Mouse (Mus musculus) stomach, embryonic 16.5 days (tissue): ENCODE measurements around the gene Acvr1c. TPM values are rescaled to one million over a fixed set of nuclear protein-coding genes. Genes with fewer than 3 reads are reported as not detected.
A peak's percentile ranks its signal among the peaks of the same experiment; 100 is the strongest.

Experiments used
- ATAC-seq: fragments of 200-750 bp; cut with Nextera tagmentation; 2 replicates; pipeline ENCODE4 v1.8.0; 2017; ENCODE audit warnings: moderate number of reproducible peaks, moderate TSS enrichment; ENCODE audit not compliant: insufficient read depth, low FRiP score
- H3K27ac ChIP-seq: fragments of 300-500 bp; sonication (generic); 2 replicates; pipeline ENCODE4 v1.5.1; 2014; ENCODE audit warnings: low read length
- H3K27me3 ChIP-seq: fragments of 300-500 bp; sonication (generic); 2 replicates; pipeline ENCODE4 v1.6.1; 2014; ENCODE audit warnings: low read length, control low read depth, mixed read lengths; ENCODE audit not compliant: control insufficient read depth, insufficient read depth
- H3K36me3 ChIP-seq: fragments of 300-500 bp; sonication (generic); 2 replicates; pipeline ENCODE4 v1.6.1; 2014; ENCODE audit warnings: low read length; ENCODE audit not compliant: control insufficient read depth, insufficient read depth
- H3K4me1 ChIP-seq: fragments of 300-500 bp; sonication (generic); 2 replicates; pipeline ENCODE4 v1.6.1; 2014; ENCODE audit warnings: low read length, control low read depth, mixed read lengths; ENCODE audit not compliant: control insufficient read depth, insufficient read depth
- H3K4me2 ChIP-seq: fragments of 300-500 bp; sonication (generic); 2 replicates; pipeline ENCODE4 v1.6.1; 2014; ENCODE audit warnings: low read depth, low read length, mixed read lengths
- H3K4me3 ChIP-seq: fragments of 300-500 bp; sonication (generic); replicated peaks from 2 replicates; pipeline ENCODE4 v1.5.1; 2014; ENCODE audit warnings: mild to moderate bottlenecking, low read length
- H3K9ac ChIP-seq: fragments of 300-500 bp; sonication (generic); 2 replicates; pipeline ENCODE4 v1.6.1; 2014; ENCODE audit warnings: low read length
- H3K9me3 ChIP-seq: fragments of 300-500 bp; sonication (generic); replicated peaks from 2 replicates; pipeline ENCODE4 v1.6.1; 2016; ENCODE audit warnings: low read length, control low read depth; ENCODE audit not compliant: control insufficient read depth
- WGBS: fragments of 180-500 bp; shearing (Covaris S2); extraction: QIAGEN DNeasy Blood & Tissue Kit; methylation state at CpG from one replicate; pipeline ENCODE4 v1.1.7; 2014; 5-methylcytosine and 5-hydroxymethylcytosine counted together
- polyA plus RNA-seq: library from polyadenylated mRNA; unstranded; fragments of >200 nt; fragmentation: Nextera tagmentation; extraction: Ambion mirVana; gene quantifications from 2 replicates; pipeline ENCODE4 v1.2.1, GENCODE M21; 2015

The Acvr1c gene
- polyA plus RNA-seq, 1 experiment from 2014 or later = 1.1 TPM

DNA sequence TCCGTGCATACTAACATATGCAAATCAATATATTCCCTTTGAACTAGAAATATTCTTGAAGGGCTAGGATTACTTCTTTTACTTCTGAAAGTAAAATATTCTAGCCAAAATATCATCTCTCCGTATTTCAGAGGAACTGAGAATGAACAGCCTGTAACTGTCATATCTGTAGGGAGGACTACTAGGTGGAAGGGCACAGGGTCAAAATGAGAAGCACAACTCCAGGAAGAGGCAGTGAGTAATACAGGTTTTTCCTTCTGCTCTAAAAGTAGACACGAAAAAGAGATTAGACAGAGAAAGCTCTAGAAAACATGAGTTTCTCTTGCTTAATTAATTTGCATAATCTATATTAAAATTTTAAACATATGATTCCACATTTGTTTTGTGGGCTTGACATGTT, 48.0 kb downstream of the Acvr1c start:
- Histone ChIP-seq H3K4me1 (no peaks in the 10 kb centered on the region), H3K9me3 (no peaks in the 10 kb centered on the region), H3K27ac (no peak overlapping the region), H3K9ac (no peak overlapping the region), H3K4me3 (no peak overlapping the region), H3K4me2 (no peak overlapping the region), H3K27me3 (no peaks in the 10 kb centered on the region), H3K36me3 (no peaks in the 10 kb centered on the region)
- ATAC-seq = no peak
- WGBS = 32% methylated on average over 3 of the region's 3 CpGs

DNA sequence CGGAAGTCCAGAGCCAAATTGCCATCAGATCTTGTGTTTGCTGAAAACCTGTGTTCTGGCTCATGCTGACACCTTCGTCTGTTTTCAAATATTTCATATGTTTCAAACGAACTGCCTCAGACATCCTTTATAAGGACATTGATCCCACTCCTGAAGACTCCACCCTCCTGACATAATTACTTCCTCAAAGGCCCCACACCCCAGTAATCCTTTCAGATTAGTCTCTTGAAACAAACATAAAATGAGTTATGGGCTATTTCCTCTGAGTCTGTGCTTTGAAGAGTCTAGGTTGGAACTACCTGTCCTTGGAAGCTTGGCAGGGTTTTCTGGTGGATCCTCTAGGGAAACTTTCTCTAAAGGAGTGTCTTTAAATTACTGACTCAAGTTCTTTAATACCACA, 53.2 kb downstream of the Acvr1c start:
- Histone ChIP-seq H3K36me3 (no peaks in the 10 kb centered on the region), H3K4me1 (no peaks in the 10 kb centered on the region), H3K9ac (no peak overlapping the region), H3K4me2 (no peak overlapping the region), H3K4me3 (no peak overlapping the region), H3K27ac (no peak overlapping the region), H3K9me3 (no peaks in the 10 kb centered on the region), H3K27me3 (no peaks in the 10 kb centered on the region)
- ATAC-seq = no peak
- WGBS = 55% methylated on average over 3 of the region's 3 CpGs

DNA sequence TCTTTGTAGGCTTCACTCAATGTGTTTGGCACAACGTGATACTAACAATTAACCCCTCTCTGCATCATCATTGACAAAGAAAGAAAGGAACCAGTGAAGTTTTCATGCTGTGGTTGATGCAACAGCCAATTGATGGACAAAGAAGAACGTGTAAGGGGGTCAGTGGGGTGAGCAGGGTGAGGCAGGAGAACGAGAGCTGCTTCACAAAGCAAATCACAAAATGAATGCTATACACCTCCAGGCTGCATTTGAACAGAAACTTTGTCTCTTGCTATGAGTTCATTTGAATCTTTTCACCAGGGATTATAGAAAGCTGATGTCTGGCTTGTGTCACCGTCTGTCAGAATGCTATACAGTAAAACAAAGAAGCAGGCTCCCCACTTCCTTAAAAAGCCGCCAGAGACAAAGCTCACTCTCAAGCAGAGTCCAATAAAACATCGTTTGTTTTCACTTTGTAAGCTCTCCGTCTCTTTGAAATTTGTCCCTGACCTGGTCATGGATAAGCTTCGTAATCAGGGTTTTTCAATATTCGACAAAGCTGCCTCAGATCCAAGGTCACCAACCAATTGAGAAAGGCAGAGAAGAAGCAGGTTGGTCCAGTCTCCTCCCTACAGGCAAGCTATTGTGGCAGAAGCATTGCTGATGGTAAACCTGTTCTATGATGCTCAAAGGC, 67.8 kb downstream of the Acvr1c start:
- H3K27me3 ChIP-seq = no peaks in the 10 kb centered on the region
- WGBS = 15% methylated on average over 9 of the region's 9 CpGs

DNA sequence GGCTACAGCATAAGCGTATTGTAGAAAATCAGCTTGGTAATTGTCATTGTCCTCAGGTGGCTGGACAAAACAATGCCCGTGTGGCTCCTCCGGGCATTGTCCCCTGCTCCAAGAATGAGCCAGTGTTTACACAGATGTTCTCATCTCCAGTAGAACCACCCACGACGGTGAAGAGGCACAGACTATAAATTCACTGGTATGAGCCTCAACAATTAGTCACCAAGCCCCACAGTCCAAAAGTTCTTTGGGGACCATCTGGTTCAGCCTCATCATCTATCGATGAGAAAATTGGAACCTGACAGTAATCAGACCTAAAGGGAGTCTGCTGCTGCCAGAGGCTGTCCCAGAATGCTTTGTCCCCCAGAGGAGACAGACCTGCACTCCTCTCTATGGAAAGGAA, 68.4 kb downstream of the Acvr1c start:
- H3K4me3 ChIP-seq = no peak overlapping the region
- H3K27me3 ChIP-seq = no peaks in the 10 kb centered on the region
- 41% methylated on average over 6 of the region's 6 CpGs for WGBS
- ATAC-seq = no peak
- no peak overlapping the region for H3K9ac ChIP-seq
- H3K36me3 ChIP-seq = no peaks in the 10 kb centered on the region
- H3K27ac ChIP-seq = no peak overlapping the region; the same call in 1 of the 2 replicates
- no peak overlapping the region for H3K4me2 ChIP-seq
- H3K4me1 ChIP-seq = peaks cover 5% of the 10 kb centered on the region; the same call in 1 of the 2 replicates
- no peaks in the 10 kb centered on the region for H3K9me3 ChIP-seq

More for the DNA sequence above, 67.8 kb downstream of the Acvr1c start:
- Histone ChIP-seq H3K27ac (no peak overlapping the region; the same call in 1 of the 2 replicates), H3K9me3 (no peaks in the 10 kb centered on the region), H3K4me3 (no peak overlapping the region; the same call in 1 of the 2 replicates), H3K4me1 (peaks cover 5% of the 10 kb centered on the region; the same call in 1 of the 2 replicates), H3K36me3 (no peaks in the 10 kb centered on the region), H3K4me2 (peak overlapping the region; percentile 31; the same call in 1 of the 2 replicates), H3K9ac (no peak overlapping the region; the same call in none of the 2 replicates)
- peak; percentile 17; the same call in 1 of the 2 replicates for ATAC-seq

DNA sequence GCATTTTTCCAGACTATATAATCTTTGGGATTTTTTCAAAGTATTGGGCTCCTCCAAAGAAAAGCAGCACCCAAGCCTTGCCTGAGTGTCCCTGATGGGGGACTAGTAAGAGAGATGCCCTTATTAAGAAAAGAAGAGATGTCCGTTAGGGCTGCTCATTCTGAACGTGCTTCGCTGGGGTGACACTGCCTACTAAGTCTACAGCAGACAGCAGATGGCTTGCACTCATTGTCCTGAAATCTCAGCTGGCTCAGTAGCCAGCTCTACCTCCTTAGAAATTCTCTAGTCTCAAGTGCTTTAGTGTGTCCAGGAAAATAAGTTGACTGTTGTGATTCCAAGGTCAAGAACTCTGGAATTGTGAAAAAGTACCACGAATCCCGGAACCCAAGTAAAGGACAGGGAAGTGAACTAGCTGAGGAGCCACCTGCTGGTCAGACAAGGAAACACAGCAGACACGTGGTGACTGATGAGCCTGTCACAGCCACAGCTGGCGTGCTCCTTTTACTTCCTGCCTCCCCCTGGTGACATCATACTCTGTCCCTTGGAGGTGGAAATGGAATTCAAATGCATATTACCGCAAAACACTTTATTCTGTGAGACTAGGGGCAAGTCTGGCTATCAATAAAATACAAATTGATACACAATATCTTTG, 75.3 kb downstream of the Acvr1c start:
- Histone ChIP-seq H3K36me3 (no peaks in the 10 kb centered on the region), H3K4me1 (no peaks in the 10 kb centered on the region), H3K4me3 (no peak overlapping the region), H3K27me3 (no peaks in the 10 kb centered on the region), H3K4me2 (no peak overlapping the region), H3K9ac (no peak overlapping the region), H3K27ac (no peak overlapping the region), H3K9me3 (no peaks in the 10 kb centered on the region)
- WGBS = 54% methylated on average over 8 of the region's 8 CpGs
- ATAC-seq = no peak; the same call in 1 of the 2 replicates

DNA sequence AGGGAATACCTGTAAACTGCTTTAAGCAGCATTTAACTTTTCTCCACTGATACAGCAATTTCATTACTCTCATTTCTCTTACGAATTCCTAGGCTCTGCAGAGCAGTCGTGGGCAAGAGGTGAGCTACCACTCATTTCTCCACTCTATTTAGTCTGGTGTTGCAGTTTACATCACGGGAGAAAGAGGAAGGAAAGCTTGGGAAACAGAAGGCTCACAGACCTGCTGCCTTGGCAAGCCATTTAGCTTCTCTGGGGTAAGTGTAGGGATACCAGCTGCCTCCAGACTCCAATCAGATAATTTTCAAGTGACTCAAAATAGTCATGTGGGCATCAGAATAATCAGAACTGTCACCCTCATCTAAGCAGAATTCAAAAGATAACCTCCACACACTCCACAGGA, 76.6 kb downstream of the Acvr1c start:
- no peak overlapping the region for H3K4me3 ChIP-seq
- no peaks in the 10 kb centered on the region for H3K36me3 ChIP-seq
- H3K4me1 ChIP-seq = no peaks in the 10 kb centered on the region
- 48% methylated on average over 3 of the region's 3 CpGs for WGBS
- no peak for ATAC-seq
- H3K9me3 ChIP-seq = no peaks in the 10 kb centered on the region
- H3K4me2 ChIP-seq = no peak overlapping the region
- no peak overlapping the region for H3K27ac ChIP-seq
- H3K27me3 ChIP-seq = no peaks in the 10 kb centered on the region
- H3K9ac ChIP-seq = no peak overlapping the region

DNA sequence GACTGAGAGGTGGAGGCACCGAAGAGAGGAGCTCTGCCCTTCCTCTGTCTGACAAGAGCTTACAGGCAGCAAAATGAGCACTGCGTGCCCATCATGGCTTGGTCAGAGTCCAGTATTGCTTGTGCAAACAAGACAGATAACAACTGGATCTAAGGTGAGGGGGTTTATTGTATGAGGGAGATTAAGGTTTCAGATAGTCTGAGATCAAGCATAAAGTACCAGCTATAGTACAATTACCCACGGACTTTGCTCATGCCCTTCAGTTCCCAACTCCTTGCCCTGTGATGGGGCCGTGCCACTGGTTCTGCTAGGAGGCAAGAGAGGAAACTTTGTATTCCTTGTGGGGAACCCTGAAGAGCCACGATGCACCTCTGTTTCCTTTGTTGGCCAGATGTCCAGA, 78.5 kb downstream of the Acvr1c start:
- Histone ChIP-seq H3K27me3 (no peaks in the 10 kb centered on the region), H3K4me1 (no peaks in the 10 kb centered on the region), H3K9ac (no peak overlapping the region), H3K4me2 (no peak overlapping the region), H3K27ac (no peak overlapping the region), H3K4me3 (no peak overlapping the region), H3K9me3 (no peaks in the 10 kb centered on the region), H3K36me3 (no peaks in the 10 kb centered on the region)
- 61% methylated on average over 5 of the region's 5 CpGs for WGBS
- no peak for ATAC-seq

DNA sequence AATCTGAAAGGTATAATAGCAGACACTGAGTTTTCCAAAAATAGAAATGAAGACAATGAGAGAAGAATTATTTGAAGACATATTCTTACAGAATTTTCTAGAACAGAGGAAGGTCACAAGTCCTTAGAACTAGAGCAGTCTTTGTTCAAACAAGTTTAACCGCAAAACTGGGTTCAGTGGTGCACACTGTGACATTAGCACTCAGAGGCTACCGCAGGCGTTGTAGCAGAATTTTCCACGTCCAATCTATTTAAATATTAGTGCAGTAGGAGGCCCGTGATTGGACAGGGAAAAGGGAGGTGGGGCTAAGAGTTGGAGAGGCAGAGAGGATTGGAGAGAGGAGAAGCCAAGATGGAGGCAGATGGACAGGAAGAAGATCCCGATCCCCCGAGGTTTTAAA, 81.2 kb downstream of the Acvr1c start:
- no peaks in the 10 kb centered on the region for H3K27me3 ChIP-seq
- no peak for ATAC-seq
- H3K36me3 ChIP-seq = no peaks in the 10 kb centered on the region
- no peak overlapping the region for H3K4me3 ChIP-seq
- WGBS = 86% methylated on average over 7 of the region's 7 CpGs
- H3K4me2 ChIP-seq = no peak overlapping the region
- H3K9me3 ChIP-seq = no peaks in the 10 kb centered on the region
- H3K4me1 ChIP-seq = no peaks in the 10 kb centered on the region
- H3K9ac ChIP-seq = no peak overlapping the region
- H3K27ac ChIP-seq = no peak overlapping the region

DNA sequence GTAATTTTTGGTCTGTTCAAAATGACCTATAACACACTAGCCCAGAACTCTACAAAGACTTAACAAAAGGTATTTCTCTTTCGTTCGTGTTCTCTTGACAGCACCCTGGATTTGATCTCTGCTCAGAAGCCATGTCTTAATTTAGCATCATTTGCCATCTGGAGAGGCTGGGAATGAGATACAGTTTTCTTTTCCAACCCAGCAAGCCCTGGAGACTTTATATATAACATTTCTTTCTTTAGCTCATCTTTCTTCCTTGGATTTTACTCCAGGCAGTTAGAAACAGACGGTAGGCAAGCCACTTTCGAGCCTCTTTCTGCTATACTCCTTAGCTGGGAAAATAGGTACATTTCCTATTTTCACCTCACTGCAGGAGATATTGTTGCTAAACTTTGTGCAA, 117.1 kb downstream of the Acvr1c start:
- WGBS = 75% methylated on average over 4 of the region's 4 CpGs
- 0 out of 2 replicates have a peak, but pooled peaks cover 3% of the 10 kb centered on the region for H3K9me3 ChIP-seq
- no peak overlapping the region for H3K4me3 ChIP-seq
- no peaks in the 10 kb centered on the region for H3K36me3 ChIP-seq
- no peak overlapping the region for H3K27ac ChIP-seq
- no peaks in the 10 kb centered on the region for H3K4me1 ChIP-seq
- ATAC-seq = no peak
- H3K9ac ChIP-seq = no peak overlapping the region
- no peaks in the 10 kb centered on the region for H3K27me3 ChIP-seq
- H3K4me2 ChIP-seq = no peak overlapping the region
